Mouse (Mus musculus) ES-Bruce4 (cell line): ENCODE results near the gene Inpp4b. TPM values are rescaled to one million over a fixed set of nuclear protein-coding genes. Genes with fewer than 3 reads are reported as not detected.

ENCODE experiments used
- H3K27ac ChIP-seq: 2 replicates; pipeline ENCODE4 v1.5.1; 2012; ENCODE audit warnings: low read length, inconsistent platforms; ENCODE audit not compliant: insufficient read depth
- H3K27me3 ChIP-seq: 2 replicates; pipeline ENCODE4 v1.6.1; 2012; ENCODE audit warnings: mild to moderate bottlenecking, low read length, inconsistent platforms; ENCODE audit not compliant: control insufficient read depth, poor library complexity, insufficient read depth, severe bottlenecking
- H3K36me3 ChIP-seq: 2 replicates; pipeline ENCODE4 v1.6.1; 2012; ENCODE audit warnings: inconsistent platforms, mild to moderate bottlenecking, low read length, moderate library complexity; ENCODE audit not compliant: control insufficient read depth, poor library complexity, insufficient read depth, severe bottlenecking
- H3K4me1 ChIP-seq: one replicate; pipeline ENCODE4 v1.8.1; 2011; ENCODE audit warnings: low read length; ENCODE audit not compliant: control insufficient read depth, insufficient read depth
- H3K4me3 ChIP-seq: 2 replicates; pipeline ENCODE4 v1.5.1; 2011; ENCODE audit warnings: low read depth, mild to moderate bottlenecking, low read length
- H3K9ac ChIP-seq: 2 replicates; pipeline ENCODE4 v1.6.1; 2012; ENCODE audit warnings: low read depth, mild to moderate bottlenecking, inconsistent platforms; ENCODE audit not compliant: poor library complexity, severe bottlenecking
- H3K9me3 ChIP-seq: replicated peaks from 2 replicates; pipeline ENCODE4 v1.6.1; 2012; ENCODE audit warnings: mild to moderate bottlenecking, low read length, inconsistent platforms; ENCODE audit not compliant: control insufficient read depth, poor library complexity, insufficient read depth, severe bottlenecking
- CTCF ChIP-seq: IDR thresholded peaks from one replicate; pipeline ENCODE4 v1.8.1; 2011; ENCODE audit warnings: low read depth, low read length
- EP300 ChIP-seq: IDR thresholded peaks from 2 replicates; pipeline ENCODE4 v1.6.1; 2011; ENCODE audit warnings: low read depth, low read length; ENCODE audit not compliant: insufficient read depth
- POLR2A ChIP-seq: IDR thresholded peaks from one replicate; pipeline ENCODE4 v1.8.1; 2011; ENCODE audit warnings: low read length; ENCODE audit not compliant: insufficient read depth
- polyA plus RNA-seq: library from polyadenylated mRNA; stranded (reverse); fragments of >200 nt; gene quantifications from 2 replicates; pipeline ENCODE4 v1.2.4, GENCODE M21; 2011; ENCODE audit warnings: low read depth; ENCODE audit not compliant: missing spikeins, insufficient read depth, insufficient read length

Gene Inpp4b
- polyA plus RNA-seq, 1 experiment, result not detected

- no peaks in the 10 kb centered on the region for H3K36me3 ChIP-seq
- H3K4me1 ChIP-seq, result no peaks in the 10 kb centered on the region
- no peaks in the 10 kb centered on the region for H3K9me3 ChIP-seq
- no peaks in the 10 kb centered on the region for H3K27me3 ChIP-seq
- H3K27ac ChIP-seq, result no peak overlapping the region
- TF ChIP-seq CTCF (no peak), EP300 (no peak), POLR2A (no peak)
- no peak overlapping the region for H3K9ac ChIP-seq
- H3K4me3 ChIP-seq, result no peak overlapping the region
Observed at GRCm38 (mm10) chr8:81370607-81371006, 28.3 kb downstream of the Inpp4b start.

GRCm38 (mm10) chr8:81371844-81372243, 29.5 kb downstream of the Inpp4b start:
- H3K27ac ChIP-seq, result no peak overlapping the region
- no peaks in the 10 kb centered on the region for H3K4me1 ChIP-seq
- H3K9ac ChIP-seq, result no peak overlapping the region
- TF ChIP-seq EP300 (no peak), CTCF (no peak), POLR2A (no peak)
- no peaks in the 10 kb centered on the region for H3K36me3 ChIP-seq
- H3K9me3 ChIP-seq, result no peaks in the 10 kb centered on the region
- H3K27me3 ChIP-seq, result no peaks in the 10 kb centered on the region
- H3K4me3 ChIP-seq, result no peak overlapping the region

- no peaks in the 10 kb centered on the region for H3K4me1 ChIP-seq
- no peaks in the 10 kb centered on the region for H3K27me3 ChIP-seq
- TF ChIP-seq CTCF, result no peak
- TF ChIP-seq POLR2A, result no peak
- no peak for TF ChIP-seq EP300
- no peaks in the 10 kb centered on the region for H3K9me3 ChIP-seq
- no peak overlapping the region for H3K9ac ChIP-seq
- no peak overlapping the region for H3K4me3 ChIP-seq
- H3K36me3 ChIP-seq, result no peaks in the 10 kb centered on the region
- H3K27ac ChIP-seq, result no peak overlapping the region
Observed at GRCm38 (mm10) chr8:81374877-81375475, 32.6 kb downstream of the Inpp4b start.

- H3K36me3 ChIP-seq, result no peaks in the 10 kb centered on the region
- no peaks in the 10 kb centered on the region for H3K9me3 ChIP-seq
Observed at GRCm38 (mm10) chr8:81388953-81389352, 46.6 kb downstream of the Inpp4b start.

GRCm38 (mm10) chr8:81399071-81399470, 56.7 kb downstream of the Inpp4b start:
- TF ChIP-seq POLR2A (no peak), CTCF (no peak), EP300 (no peak)
- H3K27ac ChIP-seq, result no peak overlapping the region
- H3K9me3 ChIP-seq, result no peaks in the 10 kb centered on the region; the same call in 1 of the 2 replicates
- H3K27me3 ChIP-seq, result no peaks in the 10 kb centered on the region
- H3K9ac ChIP-seq, result no peak overlapping the region
- H3K36me3 ChIP-seq, result no peaks in the 10 kb centered on the region
- H3K4me3 ChIP-seq, result no peak overlapping the region
- no peaks in the 10 kb centered on the region for H3K4me1 ChIP-seq

More at GRCm38 (mm10) chr8:81388953-81389352, 46.6 kb downstream of the Inpp4b start:
- no peaks in the 10 kb centered on the region for H3K4me1 ChIP-seq
- H3K27ac ChIP-seq, result no peak overlapping the region
- H3K9ac ChIP-seq, result no peak overlapping the region
- no peaks in the 10 kb centered on the region for H3K27me3 ChIP-seq
- H3K4me3 ChIP-seq, result no peak overlapping the region
- TF ChIP-seq POLR2A, result no peak
- TF ChIP-seq CTCF, result no peak
- TF ChIP-seq EP300, result no peak

GRCm38 (mm10) chr8:81399501-81399900, 57.1 kb downstream of the Inpp4b start:
- Histone ChIP-seq H3K36me3 (no peaks in the 10 kb centered on the region), H3K4me1 (no peaks in the 10 kb centered on the region), H3K27me3 (no peaks in the 10 kb centered on the region), H3K9me3 (no peaks in the 10 kb centered on the region; the same call in 1 of the 2 replicates), H3K27ac (no peak overlapping the region), H3K9ac (no peak overlapping the region), H3K4me3 (no peak overlapping the region)
- no peak for TF ChIP-seq POLR2A
- no peak for TF ChIP-seq EP300
- no peak for TF ChIP-seq CTCF
